Mouse (Mus musculus): ENCODE measurements around the gene Fam186b. TPM values are rescaled to one million over a fixed set of nuclear protein-coding genes. Genes with fewer than 3 reads are reported as not detected.
"Not testable (repeated sequence)": the region's sequence is repeated elsewhere in the genome, so short reads cannot be mapped to it uniquely, and the experiment has no call there.

The Fam186b gene
- polyA plus RNA-seq, 1 experiment from 2014 or later = 0.20 TPM

DNA sequence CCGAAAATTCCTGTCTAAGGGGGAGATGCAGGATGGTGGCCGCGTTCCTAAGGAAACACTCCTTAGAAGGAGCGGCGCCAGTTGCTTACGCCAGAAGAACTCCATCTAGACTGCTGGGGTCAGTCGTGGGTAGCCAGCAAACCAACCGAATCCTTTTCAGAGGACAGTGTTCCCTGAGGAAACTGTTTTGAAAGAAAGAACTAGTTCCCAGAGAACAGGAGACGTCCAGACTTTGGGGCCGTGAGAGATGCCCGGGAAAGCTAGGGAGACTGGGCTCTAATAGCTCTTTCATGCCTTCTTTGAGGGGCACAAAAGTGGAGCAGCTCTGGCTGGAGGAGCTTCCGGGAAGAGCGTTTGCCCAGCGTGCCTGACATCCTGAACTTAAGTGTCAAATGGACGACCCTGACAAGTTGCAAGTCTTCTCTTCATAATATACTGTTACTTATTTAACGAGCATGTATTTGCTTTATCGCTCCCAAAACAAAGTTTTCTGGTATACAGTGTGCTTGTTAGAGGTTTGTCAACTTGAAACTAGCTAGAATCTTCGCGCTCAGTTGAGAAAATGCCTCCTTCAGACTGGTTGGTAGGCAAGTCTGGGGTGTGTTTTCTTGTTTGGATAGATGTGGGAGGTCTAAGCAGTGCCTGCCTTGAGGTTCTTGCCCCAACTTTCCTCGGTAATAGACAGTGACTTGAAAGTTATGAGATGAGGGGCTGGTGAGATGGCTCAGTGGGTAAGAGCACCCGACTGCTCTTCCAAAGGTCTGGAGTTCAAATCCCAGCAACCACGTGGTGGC lies 43.1 kb downstream of the Fam186b start:
- DNase-seq (ENCODE audit: low spot score) = no peak
- Histone ChIP-seq H3K4me3 (peak overlapping the region; percentile 70), H3K4me1 (replicated peaks) (peaks cover 27% of the 10 kb centered on the region), H3K27me3 (ENCODE audit: insufficient read depth, poor library complexity, severe bottlenecking) (no peaks in the 10 kb centered on the region), H3K9me3 (no peaks in the 10 kb centered on the region), H3K27ac (peak overlapping the region; percentile 95), H3K36me3 (peaks cover 27% of the 10 kb centered on the region)
- WGBS = 5% methylated on average over 22 of the region's 22 CpGs

DNA sequence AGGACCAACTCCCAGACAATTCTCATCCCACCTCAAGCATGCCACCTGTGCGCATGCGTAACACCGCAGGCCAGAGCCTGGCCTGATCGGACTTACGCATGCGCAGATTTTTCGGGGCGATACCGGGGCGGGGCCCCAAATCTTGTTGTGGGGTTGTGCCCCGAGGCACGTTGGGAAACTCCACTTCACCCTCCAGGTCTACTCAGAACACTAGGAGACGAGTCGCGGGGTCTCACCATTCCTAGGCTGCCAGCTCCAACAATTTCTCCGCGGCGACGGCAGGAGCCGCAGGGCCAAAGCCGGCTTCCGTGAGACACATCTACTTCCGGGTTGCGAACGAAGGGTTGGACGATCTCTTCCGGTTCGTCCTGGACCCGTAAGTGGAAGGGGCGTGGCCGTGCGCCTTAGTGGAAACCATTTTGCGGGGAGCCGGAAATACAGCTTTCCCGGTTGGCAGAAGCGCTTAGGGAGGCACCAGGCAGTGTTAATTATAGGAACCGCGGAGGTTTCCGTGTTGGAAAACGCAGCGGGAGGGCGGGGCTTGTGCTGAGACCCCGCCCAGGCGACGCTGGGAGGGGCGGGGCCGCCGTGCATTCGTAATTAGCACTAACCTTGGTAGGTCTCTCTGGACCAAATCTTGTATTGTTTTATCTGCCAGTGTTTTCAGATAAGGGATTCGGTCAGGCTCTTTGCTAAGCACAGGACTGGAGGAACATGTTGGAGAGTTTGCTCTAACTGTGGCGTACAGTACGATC lies 43.9 kb downstream of the Fam186b start, which contains the start of gene Mcrs1:
Gene Mcrs1 (minus strand): TSS at position 336 of the 755 bp plus-strand sequence.
- Histone ChIP-seq H3K4me3 (peak within 1 kb of the TSS; percentile 70), H3K9me3 (no peaks in the 10 kb centered on the region), H3K27ac (peak within 1 kb of the TSS; percentile 95), H3K36me3 (peaks cover 34% of the 10 kb centered on the region), H3K4me1 (replicated peaks) (peaks cover 27% of the 10 kb centered on the region), H3K27me3 (ENCODE audit: insufficient read depth, poor library complexity, severe bottlenecking) (no peaks in the 10 kb centered on the region)
- peak; percentile 95 for DNase-seq (ENCODE audit: low spot score)
- under 1% methylated on average over 52 of the region's 52 CpGs for WGBS

DNA sequence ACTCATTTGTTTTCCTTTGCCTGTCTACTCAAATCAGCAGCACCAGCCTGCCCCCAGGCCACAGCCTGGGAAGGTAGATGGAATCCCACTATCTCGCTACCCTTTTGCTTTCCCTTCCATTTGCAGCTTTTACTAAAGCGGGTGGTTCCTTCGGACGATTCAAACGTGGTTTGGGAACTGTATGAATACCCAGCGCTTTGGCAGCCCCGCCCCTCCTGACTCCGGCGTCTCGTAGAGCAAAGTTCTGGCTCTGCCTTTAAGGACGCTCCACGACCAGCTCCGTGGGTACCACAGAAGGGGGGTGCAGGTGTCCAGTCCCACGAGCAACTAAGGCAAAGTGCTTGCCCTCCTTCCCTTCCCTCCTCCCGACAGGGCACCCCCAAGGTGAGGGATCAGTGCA lies 44.6 kb downstream of the Fam186b start:
- Histone ChIP-seq H3K4me3 (peak overlapping the region; percentile 70), H3K36me3 (peaks cover 41% of the 10 kb centered on the region), H3K27ac (peak overlapping the region; percentile 79), H3K4me1 (replicated peaks) (peaks cover 27% of the 10 kb centered on the region)
- not testable (repeated sequence) for DNase-seq (ENCODE audit: low spot score); H3K9me3 ChIP-seq; H3K27me3 ChIP-seq (ENCODE audit: insufficient read depth, poor library complexity, severe bottlenecking)
- WGBS = under 1% methylated on average over 14 of the region's 15 CpGs

GRCm38 (mm10) chr15:99249938-99250337 lies 45.8 kb downstream of the Fam186b start:
- H3K36me3 ChIP-seq = peaks cover 53% of the 10 kb centered on the region
- no peak for DNase-seq (ENCODE audit: low spot score)
- no peaks in the 10 kb centered on the region for H3K9me3 ChIP-seq
- H3K27me3 ChIP-seq (ENCODE audit: insufficient read depth, poor library complexity, severe bottlenecking) = no peaks in the 10 kb centered on the region
- H3K4me1 ChIP-seq (replicated peaks) = peaks cover 27% of the 10 kb centered on the region
- no peak overlapping the region for H3K27ac ChIP-seq
- 93% methylated on average over 11 of the region's 11 CpGs for WGBS
- peak overlapping the region; percentile 70; the same call in 1 of the 2 replicates for H3K4me3 ChIP-seq

GRCm38 (mm10) chr15:99248972-99249371 lies 46.7 kb downstream of the Fam186b start:
- peaks cover 63% of the 10 kb centered on the region for H3K36me3 ChIP-seq
- H3K4me3 ChIP-seq = no peak overlapping the region
- 88% methylated on average over 9 of the region's 9 CpGs for WGBS
- no peaks in the 10 kb centered on the region for H3K9me3 ChIP-seq
- no peaks in the 10 kb centered on the region for H3K27me3 ChIP-seq (ENCODE audit: insufficient read depth, poor library complexity, severe bottlenecking)
- no peak for DNase-seq (ENCODE audit: low spot score)
- H3K27ac ChIP-seq = no peak overlapping the region
- H3K4me1 ChIP-seq (replicated peaks) = peaks cover 24% of the 10 kb centered on the region

- H3K4me3 ChIP-seq; H3K27me3 ChIP-seq (ENCODE audit: insufficient read depth, poor library complexity, severe bottlenecking); H3K9me3 ChIP-seq; H3K27ac ChIP-seq; DNase-seq (ENCODE audit: low spot score): not testable (repeated sequence)
- H3K4me1 ChIP-seq (replicated peaks) = peaks cover 18% of the 10 kb centered on the region
- 91% methylated on average over 6 of the region's 6 CpGs for WGBS
- H3K36me3 ChIP-seq = peaks cover 85% of the 10 kb centered on the region
Observed at GRCm38 (mm10) chr15:99246736-99247135, 49.0 kb downstream of the Fam186b start.

- H3K27ac ChIP-seq = no peak overlapping the region
- H3K4me1 ChIP-seq (replicated peaks) = 0 out of 2 replicates have a peak, but pooled peaks cover 14% of the 10 kb centered on the region
- 89% methylated on average over 10 of the region's 10 CpGs for WGBS
- H3K4me3 ChIP-seq = no peak overlapping the region
- H3K36me3 ChIP-seq = peaks cover 71% of the 10 kb centered on the region
- H3K27me3 ChIP-seq (ENCODE audit: insufficient read depth, poor library complexity, severe bottlenecking) = no peaks in the 10 kb centered on the region
- H3K9me3 ChIP-seq = no peaks in the 10 kb centered on the region
- no peak for DNase-seq (ENCODE audit: low spot score)
Observed at GRCm38 (mm10) chr15:99242045-99242444, 53.6 kb downstream of the Fam186b start.

DNA sequence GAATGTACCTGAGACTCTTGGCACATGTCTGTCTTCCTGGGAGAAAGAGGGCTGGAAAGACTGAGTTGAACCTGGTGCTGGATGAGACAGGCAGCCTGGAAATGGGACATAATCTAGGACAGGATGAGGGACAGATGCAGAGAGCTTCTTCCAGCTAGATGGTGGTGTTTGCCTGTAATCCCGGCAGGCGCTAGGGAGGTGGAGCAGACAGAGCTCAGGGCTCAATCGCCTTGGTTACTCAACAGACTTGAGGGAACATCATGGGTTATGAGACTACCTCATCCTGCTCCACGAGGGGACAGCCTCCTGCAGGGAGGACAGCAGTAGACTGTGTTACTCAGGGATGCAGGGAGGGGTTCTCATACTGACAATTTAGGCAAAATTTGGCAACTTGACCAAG lies 54.4 kb downstream of the Fam186b start:
- no peaks in the 10 kb centered on the region for H3K9me3 ChIP-seq
- no peak overlapping the region for H3K27ac ChIP-seq
- H3K36me3 ChIP-seq = peaks cover 63% of the 10 kb centered on the region
- H3K27me3 ChIP-seq (ENCODE audit: insufficient read depth, poor library complexity, severe bottlenecking) = no peaks in the 10 kb centered on the region
- 0 out of 2 replicates have a peak, but pooled peaks cover 14% of the 10 kb centered on the region for H3K4me1 ChIP-seq (replicated peaks)
- WGBS = 75% methylated on average over 4 of the region's 4 CpGs
- DNase-seq (ENCODE audit: low spot score) = no peak
- no peak overlapping the region for H3K4me3 ChIP-seq

DNA sequence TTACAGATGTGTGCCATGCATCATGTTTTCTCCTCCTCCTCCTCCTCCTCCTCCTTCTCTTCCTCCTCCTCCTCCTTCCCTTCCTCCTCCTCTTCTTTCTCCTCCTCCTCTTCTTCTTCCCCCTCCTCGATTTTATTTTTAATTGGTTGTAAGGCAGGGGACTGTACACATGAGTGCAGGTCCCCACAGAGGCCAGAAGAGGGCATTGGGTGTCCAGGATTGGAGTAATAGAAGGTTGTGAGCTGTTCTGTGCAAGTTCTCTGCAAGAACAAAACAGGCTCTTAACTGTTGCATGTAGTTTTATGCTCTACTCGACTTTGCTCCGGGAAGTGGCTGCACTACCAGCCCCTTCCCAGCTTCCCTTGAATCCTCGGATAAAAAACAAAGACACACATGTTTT lies 55.6 kb downstream of the Fam186b start:
- WGBS = 88% methylated on average over 4 of the region's 4 CpGs
- Histone ChIP-seq H3K27ac (no peak overlapping the region), H3K27me3 (ENCODE audit: insufficient read depth, poor library complexity, severe bottlenecking) (no peaks in the 10 kb centered on the region), H3K36me3 (peaks cover 52% of the 10 kb centered on the region), H3K4me1 (replicated peaks) (0 out of 2 replicates have a peak, but pooled peaks cover 14% of the 10 kb centered on the region), H3K4me3 (no peak overlapping the region), H3K9me3 (no peaks in the 10 kb centered on the region)
- no peak for DNase-seq (ENCODE audit: low spot score)

DNA sequence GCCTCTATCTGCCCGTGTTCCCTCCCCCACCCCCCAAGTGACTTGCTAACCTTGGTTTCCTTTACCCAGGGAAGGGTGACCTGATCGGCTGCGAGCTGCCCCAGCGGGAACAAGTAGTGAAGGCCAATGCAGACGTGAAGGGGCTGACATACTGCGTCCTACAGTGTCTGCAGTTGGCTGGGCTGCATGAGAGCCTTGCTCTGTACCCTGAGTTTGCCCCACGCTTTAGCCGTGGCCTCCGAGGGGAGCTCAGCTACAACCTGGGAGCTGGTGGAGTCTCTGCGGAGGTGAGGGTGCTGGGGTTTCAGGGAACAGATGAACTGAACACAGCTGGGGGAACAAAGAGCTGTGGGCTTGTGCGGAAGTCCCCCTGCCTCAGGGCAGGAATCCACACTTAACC lies 57.7 kb downstream of the Fam186b start:
- Histone ChIP-seq H3K4me1 (replicated peaks) (peaks cover 31% of the 10 kb centered on the region), H3K4me3 (no peak overlapping the region), H3K27me3 (ENCODE audit: insufficient read depth, poor library complexity, severe bottlenecking) (peaks cover 13% of the 10 kb centered on the region), H3K9me3 (no peaks in the 10 kb centered on the region), H3K36me3 (peaks cover 30% of the 10 kb centered on the region), H3K27ac (no peak overlapping the region)
- 64% methylated on average over 11 of the region's 11 CpGs for WGBS
- DNase-seq (ENCODE audit: low spot score) = no peak

DNA sequence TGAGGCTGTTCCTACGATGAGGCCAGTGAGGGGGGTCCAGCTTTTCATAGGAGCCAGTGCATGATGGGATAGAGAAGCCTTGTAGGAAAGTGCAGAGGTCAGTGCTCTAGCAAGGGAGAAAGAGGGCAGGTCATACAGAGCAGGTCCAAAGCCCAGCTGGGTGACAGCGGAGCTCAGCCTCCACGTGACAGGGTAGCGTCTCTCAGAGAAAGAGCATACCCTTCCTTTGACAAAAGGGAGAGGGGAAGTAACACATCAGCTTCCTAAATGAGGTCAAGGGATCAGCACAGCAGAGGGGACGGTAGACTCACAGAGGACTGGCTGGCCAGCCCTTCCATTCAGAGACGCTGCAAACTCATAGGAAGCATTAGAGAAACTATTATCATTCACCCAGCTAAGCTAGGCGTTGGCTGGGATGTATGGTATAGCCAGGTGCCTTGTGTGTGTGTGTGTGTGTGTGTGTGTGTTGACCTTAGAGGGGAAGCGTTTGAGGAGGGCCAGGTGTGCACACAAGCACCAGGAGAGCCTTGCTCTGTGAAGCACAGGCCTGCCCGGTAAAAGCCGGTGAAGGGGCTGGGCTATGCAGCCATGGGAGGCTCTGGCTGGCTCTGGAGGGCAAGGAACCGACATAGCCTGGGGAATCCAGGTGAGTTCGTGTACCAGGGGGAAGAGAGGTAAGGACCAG lies 61.2 kb downstream of the Fam186b start:
- Histone ChIP-seq H3K27me3 (ENCODE audit: insufficient read depth, poor library complexity, severe bottlenecking) (peaks cover 48% of the 10 kb centered on the region), H3K27ac (no peak overlapping the region), H3K9me3 (no peaks in the 10 kb centered on the region), H3K4me3 (no peak overlapping the region), H3K4me1 (replicated peaks) (peaks cover 35% of the 10 kb centered on the region), H3K36me3 (no peaks in the 10 kb centered on the region)
- no peak for DNase-seq (ENCODE audit: low spot score)
- WGBS = 49% methylated on average over 12 of the region's 12 CpGs

GRCm38 (mm10) chr15:99233719-99234118 lies 62.0 kb downstream of the Fam186b start:
- 63% methylated on average over 17 of the region's 17 CpGs for WGBS

More at GRCm38 (mm10) chr15:99233719-99234118, 62.0 kb downstream of the Fam186b start:
- Histone ChIP-seq H3K4me3 (no peak overlapping the region), H3K9me3 (no peaks in the 10 kb centered on the region), H3K4me1 (replicated peaks) (peaks cover 31% of the 10 kb centered on the region), H3K36me3 (no peaks in the 10 kb centered on the region), H3K27ac (0 out of 2 replicates have a peak overlapping the region, but pooled peaks have one; percentile 8), H3K27me3 (ENCODE audit: insufficient read depth, poor library complexity, severe bottlenecking) (peaks cover 56% of the 10 kb centered on the region)
- DNase-seq (ENCODE audit: low spot score) = no peak

All from hindbrain, embryonic 10.5 days (tissue).